Mouse (Mus musculus) midbrain, embryonic 13.5 days (tissue): ENCODE measurements at regions not wholly inside any gene's neighbourhood (a gene's known extent, or its start where the extent isn't known, plus 50 kb on each side); places are given as distances from the start of the nearest gene placed in this dataset.

Experiments
- ATAC-seq: fragments of 200-750 bp; cut with Nextera tagmentation; 2 replicates; pipeline ENCODE4 v1.8.0; 2017; ENCODE audit warnings: mild to moderate bottlenecking, moderate TSS enrichment, moderate library complexity
- H3K27ac ChIP-seq: fragments of 300-500 bp; sonication (generic); 2 replicates; pipeline ENCODE4 v1.5.1; 2015; ENCODE audit warnings: inconsistent platforms, mild to moderate bottlenecking, moderate library complexity
- H3K27me3 ChIP-seq: fragments of 300-500 bp; sonication (generic); 2 replicates; pipeline ENCODE4 v1.6.1; 2015; ENCODE audit warnings: mild to moderate bottlenecking, inconsistent platforms
- H3K36me3 ChIP-seq: fragments of 300-500 bp; sonication (generic); 2 replicates; pipeline ENCODE4 v1.6.1; 2015; ENCODE audit warnings: mild to moderate bottlenecking, inconsistent platforms
- H3K4me1 ChIP-seq: fragments of 300-500 bp; sonication (generic); replicated peaks from 2 replicates; pipeline ENCODE4 v1.6.1; 2015; ENCODE audit warnings: inconsistent platforms
- H3K4me2 ChIP-seq: fragments of 300-500 bp; sonication (generic); replicated peaks from 2 replicates; pipeline ENCODE4 v1.6.1; 2015; ENCODE audit warnings: moderate library complexity, mild to moderate bottlenecking, inconsistent platforms
- H3K4me3 ChIP-seq: fragments of 300-500 bp; sonication (generic); replicated peaks from 2 replicates; pipeline ENCODE4 v1.5.1; 2015; ENCODE audit warnings: mild to moderate bottlenecking, inconsistent platforms
- H3K9ac ChIP-seq: fragments of 300-500 bp; sonication (generic); replicated peaks from 2 replicates; pipeline ENCODE4 v1.6.1; 2015; ENCODE audit warnings: mild to moderate bottlenecking, inconsistent platforms
- H3K9me3 ChIP-seq: fragments of 300-500 bp; sonication (generic); 2 replicates; pipeline ENCODE4 v1.6.1; 2016; ENCODE audit warnings: mild to moderate bottlenecking, inconsistent platforms
- WGBS: fragments of 180-500 bp; shearing (Covaris S2); methylation state at CpG from one replicate; pipeline ENCODE4 v1.1.7; 2015; 5-methylcytosine and 5-hydroxymethylcytosine counted together

DNA sequence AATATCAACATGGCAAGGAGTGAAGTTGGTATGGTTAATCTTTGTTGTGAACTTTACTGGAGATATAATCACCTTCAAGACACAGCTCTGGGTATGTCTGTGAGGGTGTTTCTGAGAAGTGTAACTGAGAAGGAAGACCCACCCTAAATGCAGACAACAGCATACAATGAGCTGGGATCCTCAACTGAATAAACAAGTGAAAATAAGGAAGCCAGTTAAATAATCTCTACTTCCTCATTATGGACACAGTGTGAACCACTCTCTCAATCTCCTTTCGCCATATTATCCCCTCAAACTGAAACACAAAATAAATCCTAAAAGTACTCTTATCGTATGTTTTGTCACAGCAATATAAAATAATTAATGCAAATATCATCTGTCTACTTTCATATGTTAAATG, 71.7 kb upstream of the Trabd2b start:
- Histone ChIP-seq H3K27me3 (no peaks in the 10 kb centered on the region), H3K4me3 (no peak overlapping the region), H3K27ac (no peak overlapping the region), H3K9ac (no peak overlapping the region), H3K9me3 (no peaks in the 10 kb centered on the region), H3K36me3 (no peaks in the 10 kb centered on the region), H3K4me2 (no peak overlapping the region), H3K4me1 (no peaks in the 10 kb centered on the region)
- no peak for ATAC-seq
- 91% methylated on average over 2 of the region's 2 CpGs for WGBS

DNA sequence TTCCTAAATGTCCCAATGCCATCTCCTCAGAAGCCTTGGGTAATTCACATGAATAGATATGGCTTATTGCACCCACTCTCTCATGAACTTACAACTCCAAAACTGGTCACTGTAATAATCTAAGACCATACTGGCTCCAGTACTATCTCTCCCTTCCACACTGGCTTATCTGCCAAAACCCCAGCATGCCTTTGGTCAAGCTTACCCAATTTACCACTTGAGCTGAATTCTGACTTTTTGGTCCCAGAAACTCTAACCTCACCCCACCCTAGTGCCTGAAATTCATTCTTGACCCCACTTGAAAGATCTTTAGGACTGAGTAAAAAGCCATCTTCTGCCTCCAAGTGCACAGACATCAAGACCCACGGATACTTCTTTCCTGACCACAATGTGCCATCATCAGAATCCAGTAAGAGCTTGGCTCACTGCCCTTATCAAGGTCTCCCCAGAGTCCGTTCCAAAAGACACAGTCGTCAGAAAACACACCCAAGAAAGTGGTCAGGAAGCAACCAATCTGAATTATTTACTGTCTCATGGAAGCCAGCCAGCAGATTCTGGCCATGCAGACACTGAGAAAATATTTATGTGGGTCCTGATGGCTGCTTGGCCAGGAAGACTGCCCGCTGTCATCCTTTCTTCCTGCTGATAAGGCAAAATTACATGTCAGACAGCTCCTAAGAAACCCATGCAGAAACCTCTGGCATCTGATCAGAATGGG, 70.3 kb upstream of the Trabd2b start:
- no peaks in the 10 kb centered on the region for H3K36me3 ChIP-seq
- no peaks in the 10 kb centered on the region for H3K4me1 ChIP-seq
- ATAC-seq, result no peak
- H3K9me3 ChIP-seq, result no peaks in the 10 kb centered on the region
- no peak overlapping the region for H3K9ac ChIP-seq
- no peak overlapping the region for H3K4me3 ChIP-seq
- WGBS, result 79% methylated on average over 4 of the region's 4 CpGs
- no peak overlapping the region for H3K27ac ChIP-seq
- H3K27me3 ChIP-seq, result no peaks in the 10 kb centered on the region
- H3K4me2 ChIP-seq, result no peak overlapping the region

DNA sequence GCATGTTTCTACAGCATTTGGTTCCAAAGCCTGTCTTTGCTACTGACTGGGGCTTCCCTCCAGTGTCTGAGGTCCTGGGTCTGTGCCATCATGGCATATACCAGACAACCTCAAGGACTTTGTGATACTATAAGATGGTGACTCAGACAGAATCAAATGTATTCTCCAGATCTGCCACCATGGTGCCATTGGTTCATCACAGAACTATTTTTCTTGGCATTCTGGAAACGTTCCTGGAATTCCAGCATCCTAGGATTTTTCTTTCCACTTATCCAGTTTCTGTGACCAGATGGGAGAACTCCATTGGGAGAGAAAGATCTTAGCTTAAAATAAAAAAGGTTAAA, 69.8 kb upstream of the Trabd2b start:
- Histone ChIP-seq H3K4me1 (no peaks in the 10 kb centered on the region), H3K4me2 (no peak overlapping the region), H3K27me3 (no peaks in the 10 kb centered on the region), H3K9me3 (no peaks in the 10 kb centered on the region), H3K9ac (no peak overlapping the region), H3K4me3 (no peak overlapping the region), H3K36me3 (no peaks in the 10 kb centered on the region), H3K27ac (no peak overlapping the region)
- no peak for ATAC-seq
- WGBS, result 83% methylated on average over 1 of the region's 1 CpGs

DNA sequence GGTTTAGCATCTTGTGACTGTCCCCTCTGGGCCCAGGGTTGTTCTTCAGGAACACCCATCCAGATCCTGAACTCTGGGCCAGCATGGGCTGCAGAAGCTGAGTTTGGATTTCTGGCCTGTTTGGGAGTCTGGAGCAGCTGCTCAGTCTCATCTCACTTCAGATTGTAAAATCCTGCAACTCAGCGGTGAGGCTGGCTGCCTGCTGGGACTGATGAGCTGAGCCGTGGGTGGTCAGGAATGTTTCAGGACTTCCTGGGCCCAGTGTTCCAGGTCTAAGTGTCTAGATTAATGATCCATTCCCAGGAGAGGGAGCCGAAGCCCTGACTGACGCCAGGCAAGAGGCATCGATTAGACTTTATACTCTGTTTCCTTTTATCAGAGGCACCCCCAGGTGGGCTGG, 66.7 kb upstream of the Trabd2b start:
- H3K4me1 ChIP-seq, result no peaks in the 10 kb centered on the region
- WGBS, result 68% methylated on average over 5 of the region's 5 CpGs
- no peak overlapping the region for H3K4me2 ChIP-seq
- H3K27ac ChIP-seq, result no peak overlapping the region
- no peaks in the 10 kb centered on the region for H3K27me3 ChIP-seq
- H3K4me3 ChIP-seq, result no peak overlapping the region
- H3K9ac ChIP-seq, result no peak overlapping the region
- H3K36me3 ChIP-seq, result no peaks in the 10 kb centered on the region
- no peak for ATAC-seq
- no peaks in the 10 kb centered on the region for H3K9me3 ChIP-seq

DNA sequence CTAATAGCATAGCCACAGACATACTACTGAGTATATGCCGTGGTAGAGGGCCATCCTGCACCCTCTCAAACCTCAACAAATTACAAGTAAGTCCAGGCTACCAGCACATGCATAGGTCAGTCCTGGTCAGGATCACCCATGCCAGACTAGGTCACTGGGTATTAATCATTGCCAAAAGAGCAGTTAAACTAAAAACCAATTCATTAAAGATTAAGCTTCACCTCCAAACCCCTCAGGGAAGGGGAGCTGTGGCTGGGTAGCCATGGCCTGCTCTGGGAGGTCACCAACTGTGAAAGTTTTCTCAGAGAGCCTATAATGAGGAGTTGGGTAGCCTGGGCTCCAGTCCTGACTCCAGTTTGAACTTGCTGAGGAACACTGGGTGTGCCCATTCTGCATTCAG, 61.4 kb upstream of the Trabd2b start:
- no peaks in the 10 kb centered on the region for H3K27me3 ChIP-seq
- no peaks in the 10 kb centered on the region for H3K9me3 ChIP-seq
- no peak overlapping the region for H3K4me3 ChIP-seq
- no peak for ATAC-seq
- no peaks in the 10 kb centered on the region for H3K4me1 ChIP-seq
- H3K27ac ChIP-seq, result no peak overlapping the region
- no peak overlapping the region for H3K4me2 ChIP-seq
- no peaks in the 10 kb centered on the region for H3K36me3 ChIP-seq
- H3K9ac ChIP-seq, result no peak overlapping the region
- 66% methylated on average over 1 of the region's 1 CpGs for WGBS

DNA sequence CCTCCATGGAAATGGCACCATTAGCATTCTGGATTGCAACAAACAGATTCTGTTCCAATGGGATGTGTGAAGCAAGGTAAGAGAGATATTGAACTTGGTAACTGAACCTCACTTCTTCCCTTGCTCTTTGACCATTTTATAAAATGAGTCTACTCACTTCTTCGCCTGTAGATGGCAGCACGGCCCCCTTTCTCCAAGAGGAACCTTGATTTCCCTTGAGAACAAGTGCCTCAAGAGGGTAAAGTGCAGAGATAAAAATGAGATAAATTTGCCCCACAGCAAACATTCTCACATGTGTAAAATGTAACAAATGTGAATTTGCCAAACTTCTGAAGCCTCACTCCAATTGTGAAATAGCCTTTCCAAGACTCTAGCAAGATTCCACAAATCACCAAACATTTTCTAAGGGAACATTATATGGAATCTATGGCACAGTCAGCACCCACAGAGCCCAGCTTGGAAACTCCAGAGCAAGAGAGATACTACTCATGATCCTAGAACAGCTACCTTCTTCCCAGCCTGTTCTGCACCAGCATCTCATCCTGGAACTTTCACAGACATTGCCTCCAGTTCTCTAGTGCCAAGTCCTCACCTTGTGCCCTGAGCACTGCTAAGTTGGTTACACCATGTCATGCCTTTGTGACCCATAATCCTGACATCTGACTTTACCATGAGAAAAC, 60.3 kb upstream of the Trabd2b start:
- WGBS, result 2% methylated on average over 2 of the region's 2 CpGs
- no peaks in the 10 kb centered on the region for H3K4me1 ChIP-seq
- no peak for ATAC-seq

DNA sequence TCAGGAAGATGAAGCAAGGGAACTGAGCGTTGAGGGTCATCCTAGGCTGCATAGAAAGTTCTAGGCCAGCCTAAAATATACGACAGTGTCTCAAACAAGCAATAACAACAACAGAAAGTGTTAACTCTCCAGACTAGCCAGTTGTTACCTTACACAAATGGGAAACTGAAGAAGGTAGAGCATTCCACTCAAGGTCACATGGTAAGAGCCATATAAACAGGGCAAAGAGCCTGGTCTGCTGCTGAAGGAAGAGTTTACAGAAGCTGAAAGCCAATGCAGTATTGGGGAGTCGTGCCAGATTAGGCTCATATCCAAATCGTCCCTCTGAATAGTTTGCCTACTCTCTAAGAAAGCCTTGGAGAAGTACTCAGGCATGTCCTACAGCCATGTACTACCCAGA, 59.6 kb upstream of the Trabd2b start:
- WGBS, result 65% methylated on average over 4 of the region's 4 CpGs

More for the DNA sequence above, 60.3 kb upstream of the Trabd2b start:
- Histone ChIP-seq H3K9ac (no peak overlapping the region), H3K4me3 (no peak overlapping the region), H3K4me2 (no peak overlapping the region), H3K36me3 (no peaks in the 10 kb centered on the region), H3K9me3 (no peaks in the 10 kb centered on the region), H3K27ac (no peak overlapping the region), H3K27me3 (no peaks in the 10 kb centered on the region)

DNA sequence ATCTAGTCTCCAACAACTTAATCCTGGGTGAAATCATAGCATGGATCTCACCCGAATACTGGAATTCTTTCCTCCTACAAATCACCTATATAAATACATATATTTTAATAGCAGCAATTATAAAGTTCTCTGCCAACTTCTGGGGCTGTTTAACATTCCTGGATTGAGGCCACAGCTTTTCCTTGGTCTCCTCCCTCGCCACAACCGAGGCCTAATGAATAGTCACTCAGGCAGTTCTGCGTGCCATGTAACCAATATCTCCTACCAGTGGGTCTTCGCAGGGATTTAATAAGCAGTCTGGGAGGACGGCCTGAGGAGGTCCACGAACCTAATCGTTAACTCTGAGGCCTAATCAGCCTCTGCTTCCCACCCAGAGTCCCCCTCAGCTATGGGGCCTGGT, 56.9 kb upstream of the Trabd2b start:
- Histone ChIP-seq H3K4me2 (no peak overlapping the region), H3K27me3 (no peaks in the 10 kb centered on the region), H3K36me3 (no peaks in the 10 kb centered on the region), H3K4me1 (no peaks in the 10 kb centered on the region), H3K9me3 (no peaks in the 10 kb centered on the region), H3K9ac (no peak overlapping the region), H3K4me3 (no peak overlapping the region), H3K27ac (no peak overlapping the region)
- no peak for ATAC-seq
- 76% methylated on average over 8 of the region's 8 CpGs for WGBS

More for the DNA sequence above, 59.6 kb upstream of the Trabd2b start:
- ATAC-seq, result no peak
- H3K9ac ChIP-seq, result no peak overlapping the region
- no peak overlapping the region for H3K27ac ChIP-seq
- no peak overlapping the region for H3K4me3 ChIP-seq
- no peaks in the 10 kb centered on the region for H3K4me1 ChIP-seq
- no peaks in the 10 kb centered on the region for H3K9me3 ChIP-seq
- no peaks in the 10 kb centered on the region for H3K36me3 ChIP-seq
- H3K4me2 ChIP-seq, result no peak overlapping the region
- no peaks in the 10 kb centered on the region for H3K27me3 ChIP-seq

DNA sequence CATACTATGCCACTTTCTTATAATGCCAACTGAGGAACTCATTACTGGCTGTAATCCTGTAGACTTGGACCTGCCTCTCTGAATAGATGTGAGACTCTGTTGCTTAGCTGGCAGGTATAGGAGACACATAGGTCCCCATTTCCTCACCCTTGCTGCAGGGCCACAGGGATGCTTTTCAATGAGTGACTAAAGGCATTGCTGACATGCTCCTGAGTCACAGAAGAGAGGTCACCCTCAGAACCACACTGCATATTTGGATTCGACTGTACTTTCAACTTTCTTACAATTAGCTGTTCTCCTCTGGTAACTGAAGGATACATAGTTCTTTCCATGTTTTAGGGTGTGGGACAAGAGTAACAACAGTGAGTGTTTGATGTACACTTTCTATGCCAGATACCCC, 55.2 kb upstream of the Trabd2b start:
- no peak overlapping the region for H3K27ac ChIP-seq
- no peaks in the 10 kb centered on the region for H3K36me3 ChIP-seq
- no peaks in the 10 kb centered on the region for H3K4me1 ChIP-seq
- no peaks in the 10 kb centered on the region for H3K27me3 ChIP-seq
- H3K4me2 ChIP-seq, result no peak overlapping the region
- ATAC-seq, result no peak
- 81% methylated on average over 1 of the region's 1 CpGs for WGBS
- no peaks in the 10 kb centered on the region for H3K9me3 ChIP-seq
- no peak overlapping the region for H3K9ac ChIP-seq
- no peak overlapping the region for H3K4me3 ChIP-seq

DNA sequence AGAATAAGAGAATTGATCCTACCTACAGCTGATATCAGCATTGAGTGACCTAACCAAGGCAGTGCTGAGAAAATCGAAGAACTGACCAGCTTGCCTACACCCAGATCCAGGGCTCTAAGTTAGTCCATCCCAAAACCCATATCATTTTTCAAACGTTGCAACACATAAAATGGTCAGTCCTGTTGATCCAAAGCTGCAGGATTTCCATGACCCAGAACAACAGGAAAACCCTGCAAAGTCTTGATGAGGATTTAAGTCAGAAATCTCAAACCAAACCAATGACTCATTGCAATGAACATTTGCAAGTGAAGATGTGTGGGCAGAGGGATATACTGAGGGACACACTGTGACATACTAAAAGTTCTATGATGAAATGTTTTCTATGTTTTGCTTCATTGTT, 53.5 kb upstream of the Trabd2b start:
- H3K4me3 ChIP-seq, result no peak overlapping the region
- 80% methylated on average over 2 of the region's 2 CpGs for WGBS
- no peak overlapping the region for H3K4me2 ChIP-seq

More for the DNA sequence above, 53.5 kb upstream of the Trabd2b start:
- Histone ChIP-seq H3K4me1 (no peaks in the 10 kb centered on the region), H3K27ac (no peak overlapping the region), H3K36me3 (no peaks in the 10 kb centered on the region), H3K9ac (no peak overlapping the region), H3K27me3 (no peaks in the 10 kb centered on the region), H3K9me3 (no peaks in the 10 kb centered on the region)
- no peak for ATAC-seq
